Mouse (Mus musculus) cerebellum, adult 18-20 months (tissue): ENCODE data around the gene Tcea2.

Experiments
- DNase-seq, 2 experiments: peaks; one replicate each; pipeline ENCODE4 v3.0.0; 2021

Gene Tcea2

DNA sequence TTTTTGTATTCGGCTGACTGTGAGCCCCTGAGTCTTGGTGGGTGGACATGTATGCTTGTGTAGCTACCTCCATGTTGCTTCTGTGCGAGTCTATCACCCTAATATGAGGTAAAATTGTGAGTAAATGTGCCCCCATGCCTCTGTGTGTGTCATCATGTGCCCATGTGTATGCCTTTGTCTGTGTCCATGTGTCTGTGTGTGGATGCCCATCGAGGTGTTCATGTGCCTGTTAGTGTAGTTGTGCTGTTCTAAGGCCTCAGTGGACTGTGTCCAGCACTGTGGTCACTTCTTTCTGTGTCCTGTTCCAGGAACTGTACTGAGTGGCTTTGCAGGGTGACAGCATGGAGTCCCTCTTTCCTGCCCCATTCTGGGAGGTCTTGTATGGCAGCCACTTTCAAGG is 35.3 kb downstream of the Tcea2 start:
- no peak for DNase-seq

DNA sequence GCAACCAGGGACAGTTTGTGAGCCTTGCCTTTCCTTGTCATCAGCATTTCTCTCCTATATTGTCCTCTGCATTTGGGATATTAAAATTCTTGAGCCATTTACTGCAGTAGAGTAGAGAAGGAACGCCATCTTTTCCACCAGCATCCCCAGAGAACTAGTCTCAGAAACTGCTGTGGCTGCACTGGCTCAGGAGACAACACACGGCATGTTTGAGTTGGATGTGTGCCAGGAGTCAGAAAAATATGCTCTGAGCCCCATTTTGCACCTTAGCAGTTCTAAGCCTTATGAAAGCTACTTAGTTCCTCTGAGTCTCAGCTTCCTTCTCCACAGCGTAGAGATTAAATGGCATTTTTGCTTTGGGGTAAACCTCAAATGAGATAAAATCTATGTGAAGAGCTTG is 36.9 kb downstream of the Tcea2 start:
- DNase-seq = no peak

DNA sequence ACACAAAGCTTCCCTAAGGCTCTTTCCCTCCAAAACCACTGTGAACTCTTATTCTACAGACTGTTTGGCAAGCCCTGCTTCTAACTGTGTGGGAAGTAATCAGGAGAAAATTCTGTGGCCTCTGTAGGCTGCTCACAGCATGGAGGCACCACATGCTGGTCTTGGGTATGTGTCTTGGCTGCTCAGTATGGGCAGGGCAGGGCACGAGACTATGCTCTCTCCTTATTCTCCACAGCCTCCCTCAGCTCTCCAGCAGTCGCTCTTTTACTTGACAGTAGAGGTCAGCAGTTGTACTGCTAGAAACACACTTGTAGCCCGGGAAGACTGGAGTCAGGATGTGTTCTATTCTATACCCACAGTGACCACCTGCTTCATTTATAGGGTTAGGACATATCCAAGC is 40.0 kb downstream of the Tcea2 start:
- DNase-seq = peak; percentile 45 to 58

DNA sequence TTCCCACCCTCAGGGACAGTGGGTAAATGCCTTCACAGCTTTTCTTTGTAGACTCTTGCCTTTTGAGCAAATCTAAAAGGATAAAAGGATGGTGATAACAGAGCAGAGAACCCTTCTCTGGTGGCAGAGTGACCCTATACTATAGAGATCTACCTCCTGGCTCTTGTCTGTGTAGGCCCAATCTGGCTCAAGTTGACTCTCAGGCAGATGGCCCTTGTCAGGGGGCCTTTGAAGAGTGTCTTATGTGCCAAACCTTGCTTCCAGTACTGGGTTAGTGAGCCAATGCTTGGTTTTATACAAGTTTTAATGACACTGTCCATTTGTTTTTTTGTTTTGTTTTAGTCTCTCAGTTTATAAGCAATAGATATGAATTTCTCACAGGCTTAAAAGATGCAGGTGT is 41.1 kb downstream of the Tcea2 start:
- peak; percentile 66 to 77 for DNase-seq

DNA sequence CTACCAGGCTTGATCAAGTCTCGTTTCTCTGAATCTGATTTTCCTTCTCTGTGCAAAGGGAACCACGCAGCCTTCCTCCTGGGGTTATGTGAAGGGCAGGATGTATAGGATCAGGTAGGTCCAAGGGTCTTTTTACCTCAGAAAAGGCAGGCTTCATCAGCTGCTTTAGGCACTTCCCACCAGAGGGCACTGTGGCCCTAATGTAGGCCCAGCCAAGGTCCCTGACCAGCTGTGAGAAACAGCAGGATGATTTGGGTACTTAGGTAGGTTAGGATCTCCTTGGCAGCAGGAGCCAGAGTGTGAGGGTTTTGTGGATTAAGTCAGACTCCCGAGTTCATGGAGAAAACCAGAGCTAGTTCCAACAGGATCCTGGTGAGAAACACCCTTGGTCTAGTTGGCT is 42.1 kb downstream of the Tcea2 start:
- peak; percentile 42 to 59 for DNase-seq

DNA sequence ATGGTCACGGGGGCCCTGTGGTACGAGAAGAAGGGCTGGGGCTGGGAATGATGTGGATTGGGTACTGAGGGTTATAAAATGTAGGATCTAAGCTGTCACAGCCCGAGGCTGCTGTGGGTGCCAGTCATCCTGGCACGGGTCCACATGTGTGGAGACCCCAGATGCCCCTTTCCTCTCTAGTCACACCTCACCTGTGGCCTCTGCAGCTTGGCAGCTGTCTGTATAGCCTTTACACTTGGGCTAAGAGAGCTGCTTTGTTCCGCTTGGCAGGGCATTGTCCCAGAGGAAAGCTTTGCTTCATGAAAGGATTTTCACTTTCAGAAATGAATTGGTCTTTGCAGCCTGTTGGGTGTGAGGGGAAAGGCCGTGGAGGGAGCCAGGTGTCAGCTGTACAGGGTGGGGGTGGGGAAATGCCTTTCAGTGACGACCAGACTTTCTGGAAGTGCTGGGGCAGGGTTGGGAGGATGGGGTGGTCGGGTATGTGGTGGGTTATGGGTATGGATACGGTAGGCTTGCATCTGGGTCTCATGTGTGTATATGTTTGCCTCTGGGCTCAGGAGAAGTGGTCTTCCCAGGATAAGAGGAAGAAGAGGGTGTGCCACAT is 47.7 kb downstream of the Tcea2 start:
- no peak for DNase-seq

DNA sequence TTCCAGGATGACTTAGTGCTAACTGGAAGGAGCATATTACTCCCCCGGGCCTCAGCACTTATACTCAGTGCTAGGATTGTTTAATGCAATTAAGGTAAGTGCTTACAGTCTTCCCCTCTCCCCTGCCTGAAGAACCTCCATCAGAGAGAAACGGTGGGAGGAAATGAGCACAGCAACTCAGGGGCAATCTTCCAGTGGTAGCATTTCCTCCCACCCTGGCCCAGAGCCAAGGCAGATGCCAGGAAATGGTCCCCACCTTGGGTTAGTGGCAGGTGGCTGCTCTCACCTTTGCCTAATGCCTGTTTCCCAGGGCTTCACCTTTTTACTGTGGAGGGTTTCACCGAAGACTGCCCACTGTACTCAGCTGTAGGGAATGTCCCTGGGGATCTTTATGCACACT is 49.9 kb downstream of the Tcea2 start:
- no peak for DNase-seq
